Mouse (Mus musculus): ENCODE results near the gene Galns. TPM values are rescaled to one million over a fixed set of nuclear protein-coding genes. Genes with fewer than 3 reads are reported as not detected.

Gene Galns
- polyA plus RNA-seq, 1 experiment: 40.6 TPM

GRCm38 (mm10) chr8:122546066-122546755 is 65.1 kb downstream of the Galns start:
- H3K4me1 ChIP-seq (ENCODE audit: control insufficient read depth, insufficient read depth, low read length): peaks cover 15% of the 10 kb centered on the region
- peak overlapping the region; percentile 84 for H3K27ac ChIP-seq (ENCODE audit: control insufficient read depth, insufficient read depth, low read depth, low read length, poor library complexity)
- no peak overlapping the region for H3K4me3 ChIP-seq (replicated peaks; ENCODE audit: control insufficient read depth, low read depth, low read length)
- no peak for TF ChIP-seq CTCF (IDR thresholded peaks at IDR 0.05; ENCODE audit: control insufficient read depth, insufficient read depth, low read length)
- no peak for TF ChIP-seq POLR2A (IDR thresholded peaks at IDR 0.05; ENCODE audit: borderline replicate concordance, control insufficient read depth, low read depth, low read length)
- 69% methylated on average over 7 of the region's 7 CpGs for WGBS

DNA sequence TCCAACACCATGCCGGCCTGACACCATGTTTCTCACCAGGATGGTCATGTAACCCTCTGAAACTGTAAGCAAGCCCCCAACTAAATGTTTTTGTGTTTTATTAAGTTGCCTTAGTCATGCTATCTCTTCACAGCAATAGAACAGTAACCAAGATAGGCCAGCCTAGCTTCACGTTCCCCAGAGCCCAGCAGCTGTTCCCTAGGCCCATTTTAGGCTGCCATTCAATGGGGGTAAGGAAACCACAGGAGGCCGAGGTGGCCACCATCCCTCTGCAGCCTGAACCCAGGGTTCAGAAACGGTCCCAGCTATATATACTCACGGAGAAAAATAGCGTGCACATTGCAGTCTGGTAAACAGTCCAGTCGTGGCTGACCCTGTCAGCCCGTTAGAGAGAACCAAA is 67.1 kb downstream of the Galns start:
- Histone ChIP-seq H3K4me3 (replicated peaks; ENCODE audit: control insufficient read depth, low read depth, low read length) (no peak overlapping the region), H3K27ac (ENCODE audit: control insufficient read depth, insufficient read depth, low read depth, low read length, poor library complexity) (no peak overlapping the region), H3K4me1 (ENCODE audit: control insufficient read depth, insufficient read depth, low read length) (peaks cover 15% of the 10 kb centered on the region)
- TF ChIP-seq POLR2A (IDR thresholded peaks at IDR 0.05; ENCODE audit: borderline replicate concordance, control insufficient read depth, low read depth, low read length) (no peak), CTCF (IDR thresholded peaks at IDR 0.05; ENCODE audit: control insufficient read depth, insufficient read depth, low read length) (no peak)
- WGBS: 85% methylated on average over 8 of the region's 8 CpGs

- TF ChIP-seq POLR2A (IDR thresholded peaks at IDR 0.05; ENCODE audit: borderline replicate concordance, control insufficient read depth, low read depth, low read length) (no peak), CTCF (IDR thresholded peaks at IDR 0.05; ENCODE audit: control insufficient read depth, insufficient read depth, low read length) (no peak)
- WGBS: 72% methylated on average over 9 of the region's 9 CpGs
- Histone ChIP-seq H3K4me3 (replicated peaks; ENCODE audit: control insufficient read depth, low read depth, low read length) (no peak overlapping the region), H3K27ac (ENCODE audit: control insufficient read depth, insufficient read depth, low read depth, low read length, poor library complexity) (peak overlapping the region; percentile 38), H3K4me1 (ENCODE audit: control insufficient read depth, insufficient read depth, low read length) (peaks cover 5% of the 10 kb centered on the region)
Observed at GRCm38 (mm10) chr8:122538310-122539076, 72.8 kb downstream of the Galns start.

GRCm38 (mm10) chr8:122537812-122538211 is 73.5 kb downstream of the Galns start:
- Histone ChIP-seq H3K4me3 (replicated peaks; ENCODE audit: control insufficient read depth, low read depth, low read length) (no peak overlapping the region), H3K27ac (ENCODE audit: control insufficient read depth, insufficient read depth, low read depth, low read length, poor library complexity) (peak overlapping the region; percentile 84), H3K4me1 (ENCODE audit: control insufficient read depth, insufficient read depth, low read length) (peaks cover 5% of the 10 kb centered on the region)
- TF ChIP-seq POLR2A (IDR thresholded peaks at IDR 0.05; ENCODE audit: borderline replicate concordance, control insufficient read depth, low read depth, low read length) (no peak), CTCF (IDR thresholded peaks at IDR 0.05; ENCODE audit: control insufficient read depth, insufficient read depth, low read length) (no peak)
- WGBS: 47% methylated on average over 2 of the region's 2 CpGs

DNA sequence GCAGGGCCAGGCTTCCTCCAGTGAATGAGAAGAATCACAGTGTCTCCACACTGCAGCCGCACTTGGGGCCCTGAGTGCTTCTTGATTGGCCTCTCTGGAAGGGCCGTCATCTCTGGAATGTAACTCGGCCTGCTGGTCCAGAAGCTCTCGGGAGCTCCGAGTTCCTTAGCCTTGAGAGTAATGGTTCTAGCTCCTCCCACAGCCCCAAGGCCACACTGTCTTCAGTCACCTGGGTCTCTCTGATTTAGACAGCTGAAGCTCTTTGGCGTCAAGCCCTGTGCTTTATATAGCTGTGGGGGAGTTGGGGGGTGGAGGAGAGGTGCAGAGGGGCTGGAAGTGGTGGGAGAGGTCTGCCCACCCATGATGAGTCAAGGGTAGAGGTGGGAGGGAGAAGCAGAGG is 74.2 kb downstream of the Galns start:
- TF ChIP-seq POLR2A (IDR thresholded peaks at IDR 0.05; ENCODE audit: borderline replicate concordance, control insufficient read depth, low read depth, low read length) (no peak), CTCF (IDR thresholded peaks at IDR 0.05; ENCODE audit: control insufficient read depth, insufficient read depth, low read length) (no peak)
- H3K27ac ChIP-seq (ENCODE audit: control insufficient read depth, insufficient read depth, low read depth, low read length, poor library complexity): peak overlapping the region; percentile 84
- H3K4me3 ChIP-seq (replicated peaks; ENCODE audit: control insufficient read depth, low read depth, low read length): no peak overlapping the region
- 74% methylated on average over 6 of the region's 6 CpGs for WGBS
- H3K4me1 ChIP-seq (ENCODE audit: control insufficient read depth, insufficient read depth, low read length): peaks cover 5% of the 10 kb centered on the region

DNA sequence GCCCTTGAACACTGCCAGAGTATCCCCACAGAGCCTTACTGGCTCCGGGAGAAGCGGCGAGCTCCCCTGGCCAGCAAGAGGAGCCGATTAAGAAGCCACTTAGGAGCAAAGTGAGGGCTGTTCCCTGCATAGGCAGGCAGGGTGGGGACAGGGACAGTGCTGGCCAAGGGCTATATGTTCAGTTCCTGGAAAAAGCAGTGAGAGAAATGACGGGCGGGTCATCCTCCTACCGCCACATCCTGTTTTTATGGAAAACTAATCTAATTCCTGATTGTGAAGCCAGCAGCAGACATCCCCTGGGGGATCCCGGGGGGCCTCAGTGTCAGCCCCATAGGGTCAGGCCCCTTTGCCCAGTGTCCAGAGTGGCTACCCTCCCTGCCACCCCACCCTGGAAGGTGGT is 80.0 kb downstream of the Galns start:
- Histone ChIP-seq H3K4me1 (ENCODE audit: control insufficient read depth, insufficient read depth, low read length) (no peaks in the 10 kb centered on the region), H3K4me3 (replicated peaks; ENCODE audit: control insufficient read depth, low read depth, low read length) (no peak overlapping the region), H3K27ac (ENCODE audit: control insufficient read depth, insufficient read depth, low read depth, low read length, poor library complexity) (no peak overlapping the region)
- no peak for TF ChIP-seq CTCF (IDR thresholded peaks at IDR 0.05; ENCODE audit: control insufficient read depth, insufficient read depth, low read length)
- TF ChIP-seq POLR2A (IDR thresholded peaks at IDR 0.05; ENCODE audit: borderline replicate concordance, control insufficient read depth, low read depth, low read length): no peak
- 91% methylated on average over 8 of the region's 8 CpGs for WGBS

- no peak for TF ChIP-seq CTCF (IDR thresholded peaks at IDR 0.05; ENCODE audit: control insufficient read depth, insufficient read depth, low read length)
- no peak for TF ChIP-seq POLR2A (IDR thresholded peaks at IDR 0.05; ENCODE audit: borderline replicate concordance, control insufficient read depth, low read depth, low read length)
- 89% methylated on average over 4 of the region's 4 CpGs for WGBS
- no peak overlapping the region for H3K27ac ChIP-seq (ENCODE audit: control insufficient read depth, insufficient read depth, low read depth, low read length, poor library complexity)
- H3K4me1 ChIP-seq (ENCODE audit: control insufficient read depth, insufficient read depth, low read length): no peaks in the 10 kb centered on the region; the same call in 1 of the 2 replicates
- no peak overlapping the region for H3K4me3 ChIP-seq (replicated peaks; ENCODE audit: control insufficient read depth, low read depth, low read length)
Observed at GRCm38 (mm10) chr8:122529159-122529558, 82.1 kb downstream of the Galns start.

Other genes with a start within 250 kb of the Galns start
- 38.3 and 50.7 TPM in 2 replicates for gene Zc3h18, start 234.9 kb downstream of the Galns start, polyA plus RNA-seq (2011; ENCODE audit: insufficient read depth, insufficient read length, low replicate concordance, missing spikeins)
- not detected in 2 replicates for gene Il17c, start 189.4 kb downstream of the Galns start, polyA plus RNA-seq (2011; ENCODE audit: insufficient read depth, insufficient read length, low replicate concordance, missing spikeins)
- gene Cyba, start 178.5 kb downstream of the Galns start, polyA plus RNA-seq (2011; ENCODE audit: insufficient read depth, insufficient read length, low replicate concordance, missing spikeins): 168 and 494 TPM in 2 replicates
- gene Mvd, start 168.0 kb downstream of the Galns start, polyA plus RNA-seq (2011; ENCODE audit: insufficient read depth, insufficient read length, low replicate concordance, missing spikeins): 2.4 and 6.3 TPM in 2 replicates
- gene Snai3, start 150.7 kb downstream of the Galns start, polyA plus RNA-seq (2011; ENCODE audit: insufficient read depth, insufficient read length, low replicate concordance, missing spikeins): 2.2 TPM in 1 of 2 replicates, not detected in the other
- 17.4 and 32.7 TPM in 2 replicates for gene Rnf166, start 135.4 kb downstream of the Galns start, polyA plus RNA-seq (2011; ENCODE audit: insufficient read depth, insufficient read length, low replicate concordance, missing spikeins)
- 62.9 and 122 TPM in 2 replicates for gene Ctu2, start 135.3 kb downstream of the Galns start, polyA plus RNA-seq (2011; ENCODE audit: insufficient read depth, insufficient read length, low replicate concordance, missing spikeins)
- 21.6 and 49.3 TPM in 2 replicates for gene Piezo1, start 60.1 kb downstream of the Galns start, polyA plus RNA-seq (2011; ENCODE audit: insufficient read depth, insufficient read length, low replicate concordance, missing spikeins)
- 62.8 and 68.5 TPM in 2 replicates for gene Cdt1, start 43.4 kb downstream of the Galns start, polyA plus RNA-seq (2011; ENCODE audit: insufficient read depth, insufficient read length, low replicate concordance, missing spikeins)
- 41.8 and 95.4 TPM in 2 replicates for gene Aprt, start 34.6 kb downstream of the Galns start, polyA plus RNA-seq (2011; ENCODE audit: insufficient read depth, insufficient read length, low replicate concordance, missing spikeins)
- gene Trappc2l, start 177 bp upstream of the Galns start, polyA plus RNA-seq (2011; ENCODE audit: insufficient read depth, insufficient read length, low replicate concordance, missing spikeins): 14.0 and 36.5 TPM in 2 replicates
- not detected in 2 replicates for gene Pabpn1l, start 11.3 kb upstream of the Galns start, polyA plus RNA-seq (2011; ENCODE audit: insufficient read depth, insufficient read length, low replicate concordance, missing spikeins)
- 16.3 and 58.8 TPM in 2 replicates for gene Cbfa2t3, start 87.6 kb upstream of the Galns start, polyA plus RNA-seq (2011; ENCODE audit: insufficient read depth, insufficient read length, low replicate concordance, missing spikeins)
- gene Acsf3, start 164.0 kb upstream of the Galns start, polyA plus RNA-seq (2011; ENCODE audit: insufficient read depth, insufficient read length, low replicate concordance, missing spikeins): 5.0 TPM in 2 replicates
- 0.31 TPM in 1 of 2 replicates, not detected in the other for gene Cdh15, start 236.5 kb upstream of the Galns start, polyA plus RNA-seq (2011; ENCODE audit: insufficient read depth, insufficient read length, low replicate concordance, missing spikeins)